Mouse (Mus musculus) lung, adult 2 months (tissue): ENCODE measurements around the gene Dchs1.

Experiments
- CTCF ChIP-seq: fragments of 200-500 bp; IDR thresholded peaks from 2 replicates; pipeline ENCODE4 v1.5.1; 2011; ENCODE audit warnings: mild to moderate bottlenecking, low read length, control low read depth; ENCODE audit not compliant: insufficient read depth
- POLR2A ChIP-seq: fragments of 200-500 bp; IDR thresholded peaks from 2 replicates; pipeline ENCODE4 v1.6.1; 2011; ENCODE audit warnings: low read depth, mild to moderate bottlenecking, control low read depth, low read length, borderline replicate concordance; ENCODE audit errors: extremely low read depth

DNA sequence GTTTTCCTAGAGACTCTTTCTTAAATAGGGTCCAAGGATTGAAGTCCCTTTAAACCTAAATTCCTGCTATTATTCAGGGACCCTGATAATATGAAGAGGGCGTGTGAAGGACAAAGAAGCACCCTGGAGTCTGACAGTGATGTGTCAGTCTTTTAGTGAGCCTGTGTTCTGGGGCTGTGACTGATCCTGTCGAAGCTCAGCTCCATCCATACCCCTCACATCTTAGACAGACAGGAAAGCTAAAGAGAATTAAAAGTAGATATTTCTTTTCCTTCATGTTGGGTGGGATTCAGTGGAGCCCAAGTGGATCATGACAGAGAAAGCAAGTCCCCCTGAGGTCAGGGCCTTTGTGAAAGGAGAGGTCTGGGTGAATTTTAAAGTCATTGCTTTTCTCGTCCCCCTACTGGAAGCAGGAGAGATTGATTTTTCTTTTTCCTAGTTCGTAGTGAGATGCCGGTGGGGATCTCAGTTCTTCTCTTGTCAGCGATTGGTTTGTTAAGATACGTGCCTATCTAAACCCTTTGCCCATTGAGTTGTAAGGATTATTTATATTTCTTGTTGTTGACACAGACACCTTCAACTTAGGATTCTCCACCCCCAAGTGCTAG lies 8.4 kb upstream of the Dchs1 start:
- TF ChIP-seq CTCF (no peak), POLR2A (no peak)
